Mouse (Mus musculus): Measurements from ENCODE around the gene Gng7.

The Gng7 gene

GRCm38 (mm10) chr10:80943701-80944100 lies 71.0 kb downstream of the Gng7 start:
- no peak for DNase-seq (ENCODE audit: low spot score)

GRCm38 (mm10) chr10:80942919-80943318 lies 71.8 kb downstream of the Gng7 start:
- DNase-seq (ENCODE audit: low spot score): no peak

DNA sequence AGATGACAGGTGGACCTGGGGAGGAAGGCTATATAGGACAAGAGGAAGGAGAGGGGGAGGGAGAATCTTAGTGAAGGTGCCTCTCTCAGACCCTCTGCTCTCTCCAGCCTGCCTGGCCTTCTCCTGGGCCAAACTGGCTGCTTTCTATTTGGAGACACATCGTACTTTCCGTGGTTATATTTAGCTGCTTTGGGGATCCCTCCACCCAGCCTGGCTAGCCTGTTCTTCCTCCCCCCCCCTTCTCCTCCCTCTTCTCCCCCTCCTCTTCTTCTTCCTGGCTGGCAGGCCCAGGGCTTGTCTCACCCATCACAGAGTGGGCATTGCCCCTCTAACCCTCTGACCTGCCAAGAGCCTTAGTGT lies 73.8 kb downstream of the Gng7 start:
- no peak for DNase-seq (ENCODE audit: low spot score)

DNA sequence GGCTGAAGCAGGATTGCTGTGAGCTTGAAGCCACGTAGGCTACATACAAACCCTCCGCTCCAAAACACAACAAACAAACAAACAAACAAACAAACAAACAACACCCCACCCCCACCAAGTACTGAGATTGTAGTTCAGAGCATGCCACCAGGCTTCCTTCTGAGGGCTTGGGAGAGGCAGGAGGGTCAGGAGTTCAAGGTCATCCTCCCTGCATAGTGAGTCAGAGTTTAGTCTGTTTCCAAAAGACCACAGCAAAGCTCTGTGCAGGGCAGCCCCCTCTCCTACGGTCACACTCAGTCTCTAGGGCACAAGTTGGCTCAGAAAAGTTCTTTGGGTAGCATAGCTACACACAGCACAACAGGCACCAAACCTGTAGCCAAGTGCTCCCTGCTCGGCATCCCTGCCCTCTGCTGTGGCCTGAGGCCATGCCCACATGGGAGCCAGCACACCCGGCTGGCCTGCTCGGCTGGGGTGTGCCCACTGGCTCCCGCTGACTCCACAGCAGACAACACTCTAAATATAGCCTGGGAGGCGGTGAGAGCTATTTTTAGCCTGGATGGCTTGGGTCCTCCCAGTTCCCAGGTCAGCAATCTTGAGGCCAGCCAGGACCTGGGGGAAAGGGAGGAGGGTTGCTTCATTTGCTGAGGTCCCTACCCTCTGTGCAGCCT lies 74.3 kb downstream of the Gng7 start:
- DNase-seq (ENCODE audit: low spot score): no peak

DNA sequence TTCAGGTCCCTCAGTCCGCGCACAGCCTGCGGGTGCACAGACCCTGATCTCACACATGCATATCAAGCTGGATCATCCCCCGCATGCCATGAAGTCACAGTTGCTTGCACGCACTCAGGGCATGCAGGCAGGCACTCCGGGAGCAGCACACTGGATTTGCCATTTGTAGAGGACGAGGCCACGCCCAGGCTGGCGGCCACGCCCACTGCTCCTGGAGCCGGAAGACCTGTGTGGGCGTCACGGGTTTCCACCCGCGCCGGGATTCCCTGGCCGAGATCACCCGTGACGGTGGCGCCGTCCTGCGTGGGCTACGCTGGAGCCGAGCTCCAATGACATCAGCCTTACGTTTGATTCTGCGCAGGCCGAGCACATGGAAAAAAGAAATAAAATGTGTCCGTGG lies 75.1 kb downstream of the Gng7 start:
- peak; percentile 78 for DNase-seq (ENCODE audit: low spot score)

- no peak for DNase-seq (ENCODE audit: low spot score)
These were observed 75.8 kb downstream of the Gng7 start for GRCm38 (mm10) chr10:80938831-80939550.

DNA sequence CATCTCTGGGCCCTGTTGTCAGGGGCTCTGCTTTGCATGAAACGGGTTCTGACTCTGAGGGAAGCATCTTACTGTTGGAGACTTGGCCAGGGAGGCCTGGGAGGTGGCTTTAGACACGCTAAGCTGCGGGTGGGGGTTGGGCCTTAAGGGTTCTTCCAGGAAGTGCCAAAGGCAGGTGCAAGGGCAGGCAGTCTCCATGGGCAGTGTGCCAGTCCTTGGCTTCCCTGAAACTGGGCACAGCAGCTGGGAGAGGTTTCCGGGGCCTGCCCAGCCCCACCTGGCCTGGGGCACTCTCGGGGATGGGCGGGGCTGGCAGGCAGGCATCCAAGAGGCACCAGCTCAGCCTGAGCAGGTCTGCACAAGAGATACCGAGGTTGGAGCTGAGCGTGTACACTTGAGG lies 77.1 kb downstream of the Gng7 start:
- DNase-seq (ENCODE audit: low spot score): no peak

- no peak for DNase-seq (ENCODE audit: low spot score)
These were observed 78.0 kb downstream of the Gng7 start for GRCm38 (mm10) chr10:80936810-80937164.

DNA sequence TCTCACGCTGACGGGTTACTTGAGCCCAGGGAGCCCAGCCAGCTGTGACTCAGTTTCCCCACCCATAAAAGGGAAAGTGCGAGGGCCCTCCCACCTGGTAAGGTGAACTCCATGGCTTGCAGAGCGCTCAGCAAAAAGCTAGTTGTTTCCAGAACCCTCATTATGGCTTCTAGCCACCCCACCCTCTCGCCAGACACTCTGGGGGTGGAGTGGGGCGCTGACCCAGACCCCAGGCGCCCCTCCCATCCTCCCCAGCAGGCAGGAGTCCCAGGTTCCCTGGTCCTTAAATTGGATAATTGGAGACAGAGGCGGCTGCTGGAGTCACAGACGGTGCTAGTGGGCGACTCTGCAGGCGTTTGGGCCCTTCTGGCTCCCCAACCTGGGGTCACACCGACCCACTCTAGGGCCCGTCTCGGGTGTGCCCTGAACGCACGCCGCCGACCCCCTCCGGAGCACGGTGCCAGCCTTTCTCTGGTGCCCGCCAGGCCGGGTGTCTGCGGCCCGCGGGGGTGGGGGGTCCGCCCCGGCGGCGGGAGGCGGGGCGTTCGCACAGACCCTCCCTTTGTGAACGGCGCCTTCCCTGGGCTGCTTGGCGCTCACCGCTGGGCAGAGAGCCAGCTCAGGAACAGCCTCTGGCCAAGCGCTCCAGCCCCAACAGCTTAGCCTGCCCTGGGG lies 78.5 kb downstream of the Gng7 start:
- DNase-seq (ENCODE audit: low spot score): no peak

GRCm38 (mm10) chr10:80935698-80936097 lies 79.0 kb downstream of the Gng7 start:
- no peak for DNase-seq (ENCODE audit: low spot score)

- DNase-seq (ENCODE audit: low spot score): no peak
These were observed 79.5 kb downstream of the Gng7 start for GRCm38 (mm10) chr10:80935241-80935640.

DNA sequence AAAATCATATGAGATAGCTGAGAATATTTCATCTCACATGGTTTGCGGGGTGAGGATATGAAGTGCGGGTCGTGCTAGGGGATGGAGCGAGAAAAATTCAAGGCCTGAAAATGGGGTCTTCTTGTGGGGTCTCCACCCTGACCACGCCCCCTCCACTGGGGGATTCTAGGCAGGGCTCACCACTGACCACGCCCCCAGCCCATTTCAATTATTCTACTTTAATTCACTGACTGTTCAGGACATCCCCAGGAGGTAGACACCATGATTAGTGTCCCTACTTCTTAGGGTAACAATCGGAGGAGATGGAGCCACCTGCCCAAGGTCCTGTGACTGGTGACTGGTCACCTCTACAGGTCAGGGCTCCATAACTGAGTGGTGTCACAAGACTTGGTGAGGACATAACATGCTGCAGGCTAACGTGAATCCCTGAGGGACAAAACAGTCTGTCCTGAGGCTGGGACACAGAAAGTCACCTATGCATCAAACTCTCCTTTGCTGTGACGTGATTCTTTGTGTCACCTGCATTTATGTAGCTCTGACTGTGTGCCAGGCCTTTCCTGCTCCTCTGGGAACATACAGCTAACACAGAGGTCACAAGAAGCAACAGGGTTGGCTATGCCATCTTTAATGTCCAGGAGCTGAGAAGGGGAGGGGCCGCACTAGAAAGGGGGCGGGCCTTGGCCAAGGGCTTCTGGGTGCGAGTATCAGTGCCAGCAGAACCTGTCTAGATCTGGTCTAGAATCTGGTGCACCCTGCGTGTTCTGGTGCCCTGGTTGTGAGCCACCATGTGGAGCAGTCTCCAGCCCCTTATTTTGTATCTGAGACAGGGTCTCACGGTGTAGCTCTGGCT lies 80.4 kb downstream of the Gng7 start:
- no peak for DNase-seq (ENCODE audit: low spot score)

GRCm38 (mm10) chr10:80933421-80933979 lies 81.2 kb downstream of the Gng7 start:
- no peak for DNase-seq (ENCODE audit: low spot score)

GRCm38 (mm10) chr10:80932700-80933420 lies 81.9 kb downstream of the Gng7 start:
- DNase-seq (ENCODE audit: low spot score): no peak

GRCm38 (mm10) chr10:80932206-80932605 lies 82.5 kb downstream of the Gng7 start:
- no peak for DNase-seq (ENCODE audit: low spot score)

GRCm38 (mm10) chr10:80931695-80932094 lies 83.0 kb downstream of the Gng7 start:
- no peak for DNase-seq (ENCODE audit: low spot score)

GRCm38 (mm10) chr10:80931153-80931671 lies 83.5 kb downstream of the Gng7 start:
- DNase-seq (ENCODE audit: low spot score): no peak

GRCm38 (mm10) chr10:80930361-80931152 lies 84.2 kb downstream of the Gng7 start:
- DNase-seq (ENCODE audit: low spot score): peak; percentile 26

DNA sequence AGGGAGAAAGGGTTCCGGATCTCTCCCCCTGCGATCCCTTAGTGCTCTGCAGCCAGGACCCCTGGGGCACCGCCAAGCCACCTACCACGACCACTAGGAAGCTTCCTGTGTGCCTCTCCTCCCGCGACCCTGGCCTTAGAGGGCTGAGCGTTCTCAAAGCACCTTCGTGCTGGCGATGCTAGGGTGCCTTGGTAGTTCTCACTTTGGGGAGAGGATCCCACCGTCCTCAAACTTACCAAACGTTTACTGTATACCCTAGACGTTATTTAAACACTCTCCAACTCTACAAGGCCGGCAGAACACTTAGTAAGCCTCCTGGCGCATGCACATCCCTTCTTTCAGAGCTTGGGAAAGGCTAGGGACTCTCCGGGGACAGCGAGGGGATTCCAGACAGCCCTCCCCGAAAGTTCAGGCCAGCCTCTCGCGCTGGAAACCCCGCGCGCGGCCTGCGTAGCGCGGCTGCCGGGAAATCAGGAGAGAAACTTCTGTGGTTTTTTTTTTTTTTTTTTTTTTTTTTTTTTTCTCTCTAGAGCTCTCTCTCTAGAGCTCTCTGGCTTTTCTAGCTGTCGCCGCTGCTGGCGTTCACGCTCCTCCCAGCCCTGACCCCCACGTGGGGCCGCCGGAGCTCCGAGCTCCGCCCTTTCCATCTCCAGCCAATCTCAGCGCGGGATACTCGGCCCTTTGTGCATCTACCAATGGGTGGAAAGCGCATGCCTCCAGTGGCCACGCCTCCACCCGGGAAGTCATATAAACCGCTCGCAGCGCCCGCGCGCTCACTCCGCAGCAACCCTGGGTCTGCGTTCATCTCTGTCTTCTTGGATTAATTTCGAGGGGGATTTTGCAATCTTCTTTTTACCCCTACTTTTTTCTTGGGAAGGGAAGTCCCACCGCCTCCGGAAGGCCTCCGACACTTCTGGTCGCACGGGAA lies 85.2 kb downstream of the Gng7 start, which contains the start of gene Gadd45b:
Gene Gadd45b (plus strand): TSS at position 775 of the 928 bp plus-strand sequence.
- DNase-seq (ENCODE audit: low spot score): peak; percentile 95
